Mouse (Mus musculus) CH12.LX (cell line): ENCODE results near the gene Adora2b.

Experiments
- BHLHE40 ChIP-seq: IDR thresholded peaks from 2 replicates; pipeline ENCODE4 v1.6.1; 2011; ENCODE audit warnings: mild to moderate bottlenecking, low read depth, low read length, improper control_type of control experiment
- CTCF ChIP-seq, 2 experiments: IDR thresholded peaks in 1 of 2; conservative IDR thresholded peaks in 1 of 2; 2 replicates each; pipeline ENCODE4 v1.5.1; 2011 to 2012; ENCODE audit warnings: low read depth in 2 of 2, low read length in 2 of 2, improper control_type of control experiment in 1 of 2, inconsistent platforms in 1 of 2, mild to moderate bottlenecking in 1 of 2, moderate library complexity in 1 of 2
- EP300 ChIP-seq: IDR thresholded peaks from 2 replicates; pipeline ENCODE4 v1.6.1; 2011; ENCODE audit warnings: low read length, improper control_type of control experiment
- MAFK ChIP-seq: IDR thresholded peaks from 2 replicates; pipeline ENCODE4 v1.6.1; 2011; ENCODE audit warnings: low read length, improper control_type of control experiment; ENCODE audit not compliant: insufficient replicate concordance
- MAX ChIP-seq: IDR thresholded peaks from 2 replicates; pipeline ENCODE4 v1.6.1; 2011; ENCODE audit warnings: low read length, improper control_type of control experiment
- ZMIZ1 ChIP-seq: IDR thresholded peaks from 2 replicates; pipeline ENCODE4 v1.6.1; 2012; ENCODE audit warnings: low read depth, mild to moderate bottlenecking, inconsistent platforms, low read length, improper control_type of control experiment

DNA sequence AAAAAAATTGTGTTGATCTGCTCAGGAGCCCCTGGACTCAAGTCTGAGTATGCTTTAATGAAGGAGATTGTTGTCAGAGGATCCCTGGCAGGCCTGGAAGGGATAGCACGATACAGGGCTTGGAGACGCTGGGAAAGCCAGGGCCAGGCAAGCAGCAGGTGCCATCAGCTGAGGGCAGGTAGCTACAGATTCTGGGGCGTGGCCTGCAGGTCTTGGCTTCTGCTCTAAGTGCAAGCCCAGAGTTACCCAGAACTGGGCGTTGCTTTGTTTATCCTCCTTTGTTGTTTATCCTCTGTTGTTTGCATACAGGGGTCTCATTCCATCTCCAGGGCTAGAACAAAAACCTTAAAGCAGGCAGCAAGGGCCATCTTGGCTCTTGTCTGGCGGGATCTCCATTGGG lies 4.6 kb downstream of the Adora2b start:
- no peak for TF ChIP-seq EP300
- TF ChIP-seq ZMIZ1, result no peak
- no peak for TF ChIP-seq MAX
- no peak for TF ChIP-seq BHLHE40
- no peak for TF ChIP-seq CTCF (conservative IDR thresholded peaks at IDR 0.05 in 1 of 2, IDR thresholded peaks at IDR 0.05 in 1 of 2; ENCODE audit: low read depth in 2 of 2, low read length in 2 of 2)
- TF ChIP-seq MAFK, result no peak
